Mouse (Mus musculus) hindbrain, embryonic 16.5 days (tissue): ENCODE data around the gene Pdlim1. TPM values are rescaled to one million over a fixed set of nuclear protein-coding genes. Genes with fewer than 3 reads are reported as not detected.

Source experiments
- ATAC-seq: fragments of 200-750 bp; cut with Nextera tagmentation; 2 replicates; pipeline ENCODE4 v1.8.0; 2017; ENCODE audit warnings: moderate TSS enrichment, moderate library complexity
- H3K27ac ChIP-seq: fragments of 300-500 bp; sonication (generic); 2 replicates; pipeline ENCODE4 v1.5.1; 2014; ENCODE audit warnings: low read depth, mild to moderate bottlenecking, control low read depth, low read length, moderate library complexity
- H3K27me3 ChIP-seq: fragments of 300-500 bp; sonication (generic); replicated peaks from 2 replicates; pipeline ENCODE4 v1.6.1; 2014; ENCODE audit warnings: low read length; ENCODE audit not compliant: control insufficient read depth, insufficient read depth
- H3K36me3 ChIP-seq: fragments of 300-500 bp; sonication (generic); 2 replicates; pipeline ENCODE4 v1.6.1; 2014; ENCODE audit warnings: mild to moderate bottlenecking, low read length, moderate library complexity, mixed read lengths; ENCODE audit not compliant: control insufficient read depth, insufficient read depth
- H3K4me1 ChIP-seq: fragments of 300-500 bp; sonication (generic); 2 replicates; pipeline ENCODE4 v1.6.1; 2014; ENCODE audit warnings: low read depth, low read length; ENCODE audit not compliant: control insufficient read depth, insufficient read depth
- H3K4me2 ChIP-seq: fragments of 300-500 bp; sonication (generic); 2 replicates; pipeline ENCODE4 v1.6.1; 2014; ENCODE audit warnings: mild to moderate bottlenecking, low read length, control low read depth, moderate library complexity
- H3K4me3 ChIP-seq: fragments of 300-500 bp; sonication (generic); 2 replicates; pipeline ENCODE4 v1.5.1; 2014; ENCODE audit warnings: mild to moderate bottlenecking, low read length, control low read depth, moderate library complexity
- H3K9ac ChIP-seq: fragments of 300-500 bp; sonication (generic); 2 replicates; pipeline ENCODE4 v1.6.1; 2014; ENCODE audit warnings: low read depth, mild to moderate bottlenecking, control low read depth, low read length, moderate library complexity
- H3K9me3 ChIP-seq: fragments of 300-500 bp; sonication (generic); 2 replicates; pipeline ENCODE4 v1.6.1; 2014; ENCODE audit warnings: mild to moderate bottlenecking, low read length, moderate library complexity; ENCODE audit not compliant: control insufficient read depth
- WGBS: fragments of 180-500 bp; shearing (Covaris S2); extraction: QIAGEN DNeasy Blood & Tissue Kit; methylation state at CpG from one replicate; pipeline ENCODE4 v1.1.7; 2014; 5-methylcytosine and 5-hydroxymethylcytosine counted together
- polyA plus RNA-seq: library from polyadenylated mRNA; unstranded; fragments of >200 nt; fragmentation: Nextera tagmentation; extraction: Ambion mirVana; gene quantifications from 2 replicates; pipeline ENCODE4 v1.2.1, GENCODE M21; 2015

Gene Pdlim1
- polyA plus RNA-seq, 1 experiment from 2014 or later: 9.9 TPM

- Histone ChIP-seq H3K4me3 (no peak overlapping the region), H3K4me1 (no peaks in the 10 kb centered on the region), H3K9ac (no peak overlapping the region), H3K9me3 (no peaks in the 10 kb centered on the region), H3K4me2 (no peak overlapping the region), H3K36me3 (peaks cover 26% of the 10 kb centered on the region), H3K27ac (no peak overlapping the region), H3K27me3 (no peaks in the 10 kb centered on the region)
- ATAC-seq: no peak
- 74% methylated on average over 2 of the region's 2 CpGs for WGBS
Observed at GRCm38 (mm10) chr19:40306631-40307030, 35.0 kb upstream of the Pdlim1 start.

DNA sequence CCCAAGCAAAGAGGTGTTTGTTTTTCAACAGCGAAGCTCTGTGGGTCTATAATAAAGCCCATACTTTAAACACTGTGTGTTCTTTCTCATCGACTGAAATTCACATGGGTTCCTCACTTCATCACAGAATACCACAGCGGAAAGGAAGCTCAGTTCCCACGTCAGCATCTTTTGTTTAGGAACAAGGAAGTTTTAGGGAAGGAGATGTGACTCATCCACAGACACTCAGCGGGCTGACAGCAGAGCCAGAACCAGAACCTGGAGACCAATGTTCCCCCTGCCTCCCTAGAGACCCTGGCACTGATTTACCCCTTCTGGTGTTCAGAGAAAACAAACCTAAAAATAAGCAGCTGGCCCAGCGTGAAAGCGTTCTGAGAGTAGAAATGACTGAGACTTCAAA lies 33.8 kb upstream of the Pdlim1 start:
- H3K4me2 ChIP-seq: no peak overlapping the region
- no peak for ATAC-seq
- H3K9me3 ChIP-seq: no peaks in the 10 kb centered on the region
- H3K4me1 ChIP-seq: 0 out of 2 replicates have a peak, but pooled peaks cover under 1% of the 10 kb centered on the region
- H3K9ac ChIP-seq: no peak overlapping the region
- no peaks in the 10 kb centered on the region for H3K27me3 ChIP-seq
- no peak overlapping the region for H3K4me3 ChIP-seq
- no peak overlapping the region for H3K27ac ChIP-seq
- WGBS: 79% methylated on average over 7 of the region's 7 CpGs
- H3K36me3 ChIP-seq: peaks cover 16% of the 10 kb centered on the region

- ATAC-seq: no peak
- Histone ChIP-seq H3K9me3 (no peaks in the 10 kb centered on the region), H3K9ac (no peak overlapping the region), H3K4me2 (no peak overlapping the region), H3K36me3 (peaks cover 3% of the 10 kb centered on the region; the same call in 1 of the 2 replicates), H3K4me1 (0 out of 2 replicates have a peak, but pooled peaks cover 2% of the 10 kb centered on the region), H3K4me3 (no peak overlapping the region), H3K27ac (no peak overlapping the region), H3K27me3 (no peaks in the 10 kb centered on the region)
- WGBS: 87% methylated on average over 9 of the region's 9 CpGs
Observed at GRCm38 (mm10) chr19:40302916-40303315, 31.3 kb upstream of the Pdlim1 start.

DNA sequence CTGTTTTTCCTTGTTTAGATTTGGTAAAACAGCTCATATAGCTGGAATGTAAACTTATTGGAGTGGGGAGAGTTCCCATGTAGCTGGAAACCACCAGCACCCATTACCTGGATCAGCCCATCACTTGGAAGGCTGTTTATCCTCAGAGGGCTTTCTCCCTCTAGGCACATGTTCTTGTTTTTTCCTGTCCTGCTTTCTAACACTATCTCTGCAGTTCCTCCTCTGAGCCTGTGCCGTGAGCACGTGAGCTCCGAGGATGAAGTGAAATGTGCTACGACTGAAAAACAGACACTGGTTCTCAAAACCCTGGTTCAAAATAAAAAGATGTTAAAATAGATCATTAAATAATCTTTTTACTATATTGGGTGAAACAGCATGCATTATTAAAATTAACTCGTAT lies 30.8 kb upstream of the Pdlim1 start:
- Histone ChIP-seq H3K36me3 (peaks cover 2% of the 10 kb centered on the region; the same call in 1 of the 2 replicates), H3K9me3 (no peaks in the 10 kb centered on the region), H3K27ac (no peak overlapping the region), H3K4me1 (0 out of 2 replicates have a peak, but pooled peaks cover 2% of the 10 kb centered on the region), H3K9ac (no peak overlapping the region), H3K4me3 (no peak overlapping the region), H3K4me2 (no peak overlapping the region), H3K27me3 (no peaks in the 10 kb centered on the region)
- WGBS: 90% methylated on average over 5 of the region's 5 CpGs
- ATAC-seq: no peak

- Histone ChIP-seq H3K27ac (no peak overlapping the region), H3K27me3 (no peaks in the 10 kb centered on the region), H3K9me3 (no peaks in the 10 kb centered on the region), H3K4me1 (0 out of 2 replicates have a peak, but pooled peaks cover 2% of the 10 kb centered on the region), H3K4me2 (no peak overlapping the region), H3K36me3 (no peaks in the 10 kb centered on the region; the same call in 1 of the 2 replicates), H3K4me3 (no peak overlapping the region), H3K9ac (no peak overlapping the region)
- ATAC-seq: peak; percentile 31; the same call in 1 of the 2 replicates
- WGBS: 66% methylated on average over 12 of the region's 12 CpGs
Observed at GRCm38 (mm10) chr19:40299983-40300759, 28.5 kb upstream of the Pdlim1 start.

DNA sequence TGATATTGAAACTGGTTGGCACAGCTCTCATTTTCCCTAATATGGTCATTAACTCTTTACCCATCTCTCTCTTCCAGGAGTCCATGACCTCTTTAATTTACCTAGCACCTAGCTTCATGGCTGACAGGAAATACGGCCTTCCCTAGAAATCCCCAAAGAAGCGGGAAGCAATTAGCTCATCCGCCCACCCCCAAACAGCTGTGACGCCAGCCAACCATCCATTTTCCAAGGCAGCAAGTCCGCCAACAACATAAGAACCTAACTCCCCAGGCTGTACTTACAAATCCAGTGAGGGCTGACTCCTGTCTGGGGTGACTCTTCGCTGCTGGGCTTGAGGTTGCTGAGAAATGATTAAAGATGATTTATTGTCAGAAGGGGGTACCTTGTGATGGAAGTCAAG lies 27.5 kb upstream of the Pdlim1 start:
- no peak overlapping the region for H3K4me3 ChIP-seq
- no peak overlapping the region for H3K9ac ChIP-seq
- H3K9me3 ChIP-seq: no peaks in the 10 kb centered on the region
- peaks cover 1% of the 10 kb centered on the region; the same call in 1 of the 2 replicates for H3K36me3 ChIP-seq
- no peaks in the 10 kb centered on the region for H3K27me3 ChIP-seq
- 68% methylated on average over 6 of the region's 6 CpGs for WGBS
- H3K27ac ChIP-seq: no peak overlapping the region
- 0 out of 2 replicates have a peak, but pooled peaks cover 2% of the 10 kb centered on the region for H3K4me1 ChIP-seq
- no peak overlapping the region for H3K4me2 ChIP-seq
- ATAC-seq: no peak

DNA sequence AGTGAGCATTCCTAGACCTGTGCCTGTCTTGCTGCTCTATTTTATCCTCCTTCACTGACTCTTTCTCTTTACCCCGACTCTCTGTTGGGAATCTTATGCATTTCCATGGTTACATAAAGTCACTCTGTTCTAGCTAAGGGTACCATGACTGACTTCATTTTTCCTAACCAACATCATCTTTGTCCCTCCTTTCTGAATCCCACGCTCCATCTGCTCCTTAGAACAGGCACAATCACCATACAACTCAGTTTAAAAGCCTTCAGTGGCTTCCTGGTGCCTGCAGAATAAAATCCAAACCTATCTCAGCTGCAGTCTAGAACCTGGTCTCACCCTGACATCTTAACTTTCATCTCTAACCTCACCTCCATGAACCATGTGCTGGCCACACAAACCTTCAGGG lies 26.9 kb upstream of the Pdlim1 start:
- H3K4me2 ChIP-seq: no peak overlapping the region
- 66% methylated on average over 2 of the region's 2 CpGs for WGBS
- peaks cover 2% of the 10 kb centered on the region; the same call in 1 of the 2 replicates for H3K36me3 ChIP-seq
- no peaks in the 10 kb centered on the region for H3K27me3 ChIP-seq
- H3K4me3 ChIP-seq: no peak overlapping the region
- H3K9ac ChIP-seq: no peak overlapping the region
- 0 out of 2 replicates have a peak, but pooled peaks cover 2% of the 10 kb centered on the region for H3K4me1 ChIP-seq
- no peak for ATAC-seq
- H3K27ac ChIP-seq: no peak overlapping the region
- no peaks in the 10 kb centered on the region for H3K9me3 ChIP-seq

DNA sequence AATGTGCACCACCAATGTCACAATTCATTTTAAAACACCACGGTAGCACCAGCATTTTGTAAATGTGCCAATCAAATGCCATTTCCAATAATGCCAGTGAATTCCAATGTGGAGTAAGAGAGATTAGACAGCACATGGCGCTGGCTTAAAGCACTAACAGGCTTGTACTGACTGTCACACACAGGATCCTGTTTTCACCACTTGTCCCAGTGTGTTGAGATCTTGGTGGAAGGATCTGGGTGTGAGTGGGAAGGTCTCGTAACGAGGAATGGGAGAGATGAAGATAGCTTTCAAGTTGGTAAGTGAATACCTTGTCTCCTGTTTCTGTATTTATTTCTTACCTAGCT lies 26.1 kb upstream of the Pdlim1 start:
- H3K36me3 ChIP-seq: peaks cover 2% of the 10 kb centered on the region; the same call in 1 of the 2 replicates
- 0 out of 2 replicates have a peak, but pooled peaks cover 2% of the 10 kb centered on the region for H3K4me1 ChIP-seq
- H3K9me3 ChIP-seq: no peaks in the 10 kb centered on the region
- H3K4me2 ChIP-seq: no peak overlapping the region
- H3K4me3 ChIP-seq: no peak overlapping the region
- ATAC-seq: no peak
- no peaks in the 10 kb centered on the region for H3K27me3 ChIP-seq
- no peak overlapping the region for H3K27ac ChIP-seq
- no peak overlapping the region for H3K9ac ChIP-seq
- WGBS: 72% methylated on average over 4 of the region's 4 CpGs

- Histone ChIP-seq H3K4me3 (no peak overlapping the region), H3K27ac (no peak overlapping the region), H3K4me1 (0 out of 2 replicates have a peak, but pooled peaks cover 2% of the 10 kb centered on the region), H3K9me3 (no peaks in the 10 kb centered on the region), H3K4me2 (no peak overlapping the region), H3K9ac (no peak overlapping the region), H3K27me3 (no peaks in the 10 kb centered on the region), H3K36me3 (peaks cover 2% of the 10 kb centered on the region; the same call in 1 of the 2 replicates)
- WGBS: 81% methylated on average over 7 of the region's 7 CpGs
- no peak for ATAC-seq
Observed at GRCm38 (mm10) chr19:40297078-40297797, 25.6 kb upstream of the Pdlim1 start.
